Mouse (Mus musculus): ENCODE results near the gene Rapgef3.

GRCm38 (mm10) chr15:97719494-97719893 is 48.3 kb downstream of the Rapgef3 start:
- TF ChIP-seq CTCF (IDR thresholded peaks at IDR 0.05; ENCODE audit: low read depth, low read length) (no peak), POLR2A (IDR thresholded peaks at IDR 0.05; ENCODE audit: insufficient read depth, low read length) (no peak), EP300 (IDR thresholded peaks at IDR 0.05; ENCODE audit: insufficient read depth, low read depth, low read length) (no peak)
